19 mouse cellular contexts compared by ENCODE assay signal in genomic region chr11:75793351-75793750, GRCm38 (mm10). TPM values are rescaled to one million over a fixed set of nuclear protein-coding genes. Genes with fewer than 3 reads are reported as not detected.
"Had no signal": no experiment of that assay in that cellular context is flagged by ENCODE, and none has a peak within 500 bp of the region (broad histone marks: within the 10 kb centered on the region; RNA-seq: fewer than 3 reads in every experiment).

No protein-coding gene starts in this region.

- H3K9ac ChIP-seq: liver, embryonic 14.5 days; lung, embryonic 14.5 days; midbrain, embryonic 12.5 days; neural tube, embryonic 12.5 days had no signal

- DNase-seq: lung, adult 18-20 months; lung, embryonic 14.5 days; lung, postnatal 10 days; lung, postnatal 4 days; midbrain, embryonic 14.5 days; right cerebral cortex, adult 18-20 months; right cerebral cortex, postnatal 25 days; right cerebral cortex, postnatal 4 days; spleen, adult 18-20 months; thymus, adult 18-20 months; thymus, postnatal 14 days; thymus, postnatal 36 days had no signal

- H3K36me3 ChIP-seq: midbrain, embryonic 12.5 days; neural tube, embryonic 12.5 days had no signal

- H3K4me2 ChIP-seq: lung, embryonic 14.5 days; midbrain, embryonic 12.5 days; neural tube, embryonic 12.5 days had no signal

- H3K9me3 ChIP-seq: midbrain, embryonic 12.5 days; neural tube, embryonic 12.5 days had no signal

- H3K4me3 ChIP-seq: midbrain, embryonic 12.5 days; neural tube, embryonic 12.5 days had no signal

- ATAC-seq: midbrain, embryonic 16.5 days had no signal

- H3K27ac ChIP-seq: liver, embryonic 14.5 days; midbrain, embryonic 12.5 days; neural tube, embryonic 12.5 days had no signal

RNA-seq across cellular contexts. Expression of gene Doc2b, which starts 2.5 kb away (rescaled TPM):
- total RNA-seq: megakaryocyte, adult 5-6 weeks; monocyte, adult 5-6 weeks; neutrophil, adult 5-6 weeks had no signal
